Mouse (Mus musculus) MEL (cell line): ENCODE data around the gene Prkch.

Experiments used
- CTCF ChIP-seq, 3 experiments: IDR thresholded peaks in 2 of 3; conservative IDR thresholded peaks in 1 of 3; 2 replicates each; pipeline ENCODE4 v1.5.1; 2011 to 2012; ENCODE audit warnings: low read length in 3 of 3, low read depth in 2 of 3, mild to moderate bottlenecking in 2 of 3, improper control_type of control experiment in 1 of 3, inconsistent platforms in 1 of 3, mixed read lengths in 1 of 3, moderate library complexity in 1 of 3; ENCODE audit not compliant: control insufficient read depth in 1 of 3, insufficient read depth in 1 of 3, poor library complexity in 1 of 3, severe bottlenecking in 1 of 3
- JUND ChIP-seq: IDR thresholded peaks from 2 replicates; pipeline ENCODE4 v1.6.1; 2011; ENCODE audit warnings: low read depth, mild to moderate bottlenecking, improper control_type of control experiment, low read length
- USF1 ChIP-seq: IDR thresholded peaks from 2 replicates; pipeline ENCODE4 v1.6.1; 2014; ENCODE audit warnings: low read depth, mild to moderate bottlenecking, inconsistent platforms, low read length, improper control_type of control experiment, moderate library complexity

- no peak for TF ChIP-seq CTCF (IDR thresholded peaks at IDR 0.05 in 2 of 3, conservative IDR thresholded peaks at IDR 0.05 in 1 of 3; ENCODE audit: control insufficient read depth in 1 of 3, insufficient read depth in 1 of 3, low read depth in 2 of 3, low read length in 3 of 3, poor library complexity in 1 of 3, severe bottlenecking in 1 of 3)
- TF ChIP-seq JUND, result no peak
- TF ChIP-seq USF1, result no peak
Observed at GRCm38 (mm10) chr12:73578141-73578540, 6.5 kb upstream of the Prkch start.
